Mouse (Mus musculus) midbrain, embryonic 13.5 days (tissue): ENCODE data around the gene Stac3. TPM values are rescaled to one million over a fixed set of nuclear protein-coding genes. Genes with fewer than 3 reads are reported as not detected.

Source experiments
- ATAC-seq: fragments of 200-750 bp; cut with Nextera tagmentation; 2 replicates; pipeline ENCODE4 v1.8.0; 2017; ENCODE audit warnings: mild to moderate bottlenecking, moderate TSS enrichment, moderate library complexity
- H3K27ac ChIP-seq: fragments of 300-500 bp; sonication (generic); 2 replicates; pipeline ENCODE4 v1.5.1; 2015; ENCODE audit warnings: inconsistent platforms, mild to moderate bottlenecking, moderate library complexity
- H3K27me3 ChIP-seq: fragments of 300-500 bp; sonication (generic); 2 replicates; pipeline ENCODE4 v1.6.1; 2015; ENCODE audit warnings: mild to moderate bottlenecking, inconsistent platforms
- H3K36me3 ChIP-seq: fragments of 300-500 bp; sonication (generic); 2 replicates; pipeline ENCODE4 v1.6.1; 2015; ENCODE audit warnings: mild to moderate bottlenecking, inconsistent platforms
- H3K4me1 ChIP-seq: fragments of 300-500 bp; sonication (generic); replicated peaks from 2 replicates; pipeline ENCODE4 v1.6.1; 2015; ENCODE audit warnings: inconsistent platforms
- H3K4me2 ChIP-seq: fragments of 300-500 bp; sonication (generic); replicated peaks from 2 replicates; pipeline ENCODE4 v1.6.1; 2015; ENCODE audit warnings: moderate library complexity, mild to moderate bottlenecking, inconsistent platforms
- H3K4me3 ChIP-seq: fragments of 300-500 bp; sonication (generic); replicated peaks from 2 replicates; pipeline ENCODE4 v1.5.1; 2015; ENCODE audit warnings: mild to moderate bottlenecking, inconsistent platforms
- H3K9ac ChIP-seq: fragments of 300-500 bp; sonication (generic); replicated peaks from 2 replicates; pipeline ENCODE4 v1.6.1; 2015; ENCODE audit warnings: mild to moderate bottlenecking, inconsistent platforms
- H3K9me3 ChIP-seq: fragments of 300-500 bp; sonication (generic); 2 replicates; pipeline ENCODE4 v1.6.1; 2016; ENCODE audit warnings: mild to moderate bottlenecking, inconsistent platforms
- WGBS: fragments of 180-500 bp; shearing (Covaris S2); methylation state at CpG from one replicate; pipeline ENCODE4 v1.1.7; 2015; 5-methylcytosine and 5-hydroxymethylcytosine counted together
- polyA plus RNA-seq: library from polyadenylated mRNA; unstranded; fragments of >200 nt; fragmentation: Nextera tagmentation; extraction: Ambion mirVana; gene quantifications from 2 replicates; pipeline ENCODE4 v1.2.1, GENCODE M21; 2015

Stac3 gene
- polyA plus RNA-seq, 1 experiment from 2014 or later: 2.3 TPM

DNA sequence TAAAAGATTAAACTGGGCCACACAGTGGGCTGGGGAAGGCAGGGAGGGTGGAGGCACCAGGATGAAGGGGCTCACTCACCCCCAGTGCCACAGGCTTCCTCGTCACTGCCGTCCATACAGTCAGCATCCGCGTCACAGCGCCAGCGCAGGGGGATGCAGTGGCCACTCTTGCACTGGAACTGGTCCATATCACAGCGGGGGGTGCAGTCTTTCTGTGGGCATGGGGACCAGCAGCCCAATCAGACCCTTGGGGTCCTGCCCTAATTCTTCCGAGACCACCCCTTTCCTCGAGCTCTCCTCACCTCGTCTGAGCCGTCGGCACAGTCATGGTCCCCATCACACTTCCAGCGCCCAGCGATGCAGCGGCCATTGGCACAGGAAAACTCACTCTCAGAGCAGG lies 46.8 kb downstream of the Stac3 start:
- Histone ChIP-seq H3K4me2 (no peak overlapping the region), H3K36me3 (peaks cover 99% of the 10 kb centered on the region), H3K27ac (no peak overlapping the region), H3K9me3 (no peaks in the 10 kb centered on the region), H3K4me3 (no peak overlapping the region), H3K9ac (no peak overlapping the region), H3K27me3 (no peaks in the 10 kb centered on the region), H3K4me1 (no peaks in the 10 kb centered on the region)
- no peak for ATAC-seq
- 95% methylated on average over 15 of the region's 15 CpGs for WGBS

DNA sequence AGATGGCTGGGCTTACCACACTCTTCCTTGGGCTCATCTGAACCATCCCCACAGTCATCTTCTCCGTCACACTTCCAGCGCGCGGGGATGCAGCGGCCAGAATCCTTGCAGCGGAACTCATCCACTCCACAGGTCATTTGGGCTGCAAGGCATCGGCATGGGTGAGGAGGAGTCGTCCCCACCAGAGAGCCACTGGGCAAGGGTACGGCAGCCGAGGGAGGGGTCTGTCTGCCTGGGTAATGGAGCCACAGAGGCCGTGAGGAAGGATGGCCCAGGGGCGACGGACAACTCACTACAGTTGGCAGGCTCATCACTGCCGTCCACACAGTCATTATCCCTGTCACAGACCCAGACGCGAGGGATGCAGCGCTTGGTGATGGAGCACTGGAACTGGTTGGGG lies 48.4 kb downstream of the Stac3 start:
- no peak overlapping the region for H3K4me2 ChIP-seq
- H3K9me3 ChIP-seq: no peaks in the 10 kb centered on the region
- H3K36me3 ChIP-seq: peaks cover 100% of the 10 kb centered on the region
- H3K4me1 ChIP-seq: no peaks in the 10 kb centered on the region
- H3K9ac ChIP-seq: no peak overlapping the region
- WGBS: 90% methylated on average over 17 of the region's 17 CpGs
- no peak overlapping the region for H3K27ac ChIP-seq
- ATAC-seq: no peak
- no peaks in the 10 kb centered on the region for H3K27me3 ChIP-seq
- H3K4me3 ChIP-seq: no peak overlapping the region

DNA sequence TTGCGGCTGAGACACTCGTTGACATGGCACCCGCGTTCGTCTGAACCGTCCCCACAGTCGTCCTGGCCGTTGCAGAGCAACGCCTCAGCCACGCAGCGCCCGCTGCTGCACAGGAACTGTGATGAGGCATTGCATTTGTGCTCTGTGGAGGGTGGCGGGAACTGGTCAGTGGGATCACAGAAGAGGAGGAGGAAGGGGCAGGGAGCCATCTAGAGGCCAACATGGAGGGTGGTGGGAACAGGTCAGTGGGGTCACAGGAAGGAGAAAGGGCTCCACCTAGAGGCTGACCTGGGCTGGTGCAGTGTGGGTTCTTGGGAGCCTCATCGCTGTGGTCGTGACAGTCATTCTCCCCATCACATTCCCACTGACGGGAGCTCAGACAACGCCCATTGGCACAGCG lies 54.2 kb downstream of the Stac3 start:
- no peaks in the 10 kb centered on the region for H3K4me1 ChIP-seq
- no peaks in the 10 kb centered on the region for H3K27me3 ChIP-seq
- H3K4me2 ChIP-seq: no peak overlapping the region
- no peak overlapping the region for H3K9ac ChIP-seq
- ATAC-seq: peak; percentile 24; the same call in 1 of the 2 replicates
- peaks cover 100% of the 10 kb centered on the region for H3K36me3 ChIP-seq
- 63% methylated on average over 18 of the region's 18 CpGs for WGBS
- no peaks in the 10 kb centered on the region for H3K9me3 ChIP-seq
- H3K27ac ChIP-seq: no peak overlapping the region
- no peak overlapping the region for H3K4me3 ChIP-seq

DNA sequence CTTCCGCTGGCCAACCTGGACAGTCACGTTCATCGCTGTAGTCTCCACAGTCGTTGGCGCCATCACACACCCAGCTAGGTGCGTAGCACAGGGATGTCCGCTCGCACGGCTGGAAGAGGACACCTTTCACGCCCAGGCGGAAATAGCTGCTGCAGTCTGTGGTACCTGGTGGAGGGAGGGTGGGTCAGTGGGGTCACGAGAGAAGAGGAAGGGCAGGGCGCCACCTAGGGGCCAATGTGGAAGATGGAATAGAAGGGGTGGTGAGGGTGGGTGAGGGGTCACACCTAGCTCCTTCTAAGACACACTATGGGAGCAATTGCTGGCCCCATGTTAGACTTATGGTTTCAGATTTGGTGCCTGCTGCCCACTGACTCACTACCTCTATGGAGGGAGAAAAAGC lies 55.9 kb downstream of the Stac3 start:
- no peaks in the 10 kb centered on the region for H3K9me3 ChIP-seq
- no peak overlapping the region for H3K9ac ChIP-seq
- no peak overlapping the region for H3K27ac ChIP-seq
- WGBS: 90% methylated on average over 13 of the region's 13 CpGs
- H3K27me3 ChIP-seq: no peaks in the 10 kb centered on the region
- H3K4me2 ChIP-seq: no peak overlapping the region
- H3K4me3 ChIP-seq: no peak overlapping the region
- peaks cover 100% of the 10 kb centered on the region for H3K36me3 ChIP-seq
- ATAC-seq: no peak
- no peaks in the 10 kb centered on the region for H3K4me1 ChIP-seq

Other genes with a start within 250 kb of the Stac3 start
- gene Kif5a, start 238.3 kb upstream of the Stac3 start, polyA plus RNA-seq: 73.0 and 76.7 TPM in 2 replicates
- 310 TPM in 2 replicates for gene Dctn2, start 235.3 kb upstream of the Stac3 start, polyA plus RNA-seq
- 16.0 and 16.5 TPM in 2 replicates for gene Mbd6, start 212.7 kb upstream of the Stac3 start, polyA plus RNA-seq
- 122 and 127 TPM in 2 replicates for gene Mars, start 189.9 kb upstream of the Stac3 start, polyA plus RNA-seq
- 0.77 and 1.4 TPM in 2 replicates for gene Arhgap9, start 179.7 kb upstream of the Stac3 start, polyA plus RNA-seq
- gene Gli1, start 159.7 kb upstream of the Stac3 start, polyA plus RNA-seq: 1.3 and 1.5 TPM in 2 replicates
- 0.04 TPM in 1 of 2 replicates, not detected in the other for gene Inhbe, start 147.3 kb upstream of the Stac3 start, polyA plus RNA-seq
- gene Inhbc, start 131.3 kb upstream of the Stac3 start, polyA plus RNA-seq: not detected in 2 replicates
- gene R3hdm2, start 121.4 kb upstream of the Stac3 start, polyA plus RNA-seq: 35.0 and 36.1 TPM in 2 replicates
- gene Ndufa4l2, start 13.3 kb downstream of the Stac3 start, polyA plus RNA-seq: 11.5 and 13.8 TPM in 2 replicates
- 54.3 and 56.2 TPM in 2 replicates for gene Shmt2, start 20.8 kb downstream of the Stac3 start, polyA plus RNA-seq
- 78.8 and 83.9 TPM in 2 replicates for gene Nxph4, start 32.9 kb downstream of the Stac3 start, polyA plus RNA-seq
- 98.2 and 99.4 TPM in 2 replicates for gene Lrp1, start 119.5 kb downstream of the Stac3 start, polyA plus RNA-seq
- 3.8 and 4.3 TPM in 2 replicates for gene Stat6, start 141.3 kb downstream of the Stac3 start, polyA plus RNA-seq
- gene Nemp1, start 165.2 kb downstream of the Stac3 start, polyA plus RNA-seq: 4.6 and 4.8 TPM in 2 replicates
- gene Nab2, start 166.9 kb downstream of the Stac3 start, polyA plus RNA-seq: 1.2 and 1.8 TPM in 2 replicates
- gene Myo1a, start 203.5 kb downstream of the Stac3 start, polyA plus RNA-seq: 0.28 and 0.53 TPM in 2 replicates
- not detected in 2 replicates for gene Tac2, start 222.8 kb downstream of the Stac3 start, polyA plus RNA-seq
- 5.1 and 5.3 TPM in 2 replicates for gene Zbtb39, start 237.9 kb downstream of the Stac3 start, polyA plus RNA-seq